Mouse (Mus musculus): ENCODE measurements around the gene Gm5617.
"Not testable (repeated sequence)": the region's sequence is repeated elsewhere in the genome, so short reads cannot be mapped to it uniquely, and the experiment has no call there.

Gene Gm5617

DNA sequence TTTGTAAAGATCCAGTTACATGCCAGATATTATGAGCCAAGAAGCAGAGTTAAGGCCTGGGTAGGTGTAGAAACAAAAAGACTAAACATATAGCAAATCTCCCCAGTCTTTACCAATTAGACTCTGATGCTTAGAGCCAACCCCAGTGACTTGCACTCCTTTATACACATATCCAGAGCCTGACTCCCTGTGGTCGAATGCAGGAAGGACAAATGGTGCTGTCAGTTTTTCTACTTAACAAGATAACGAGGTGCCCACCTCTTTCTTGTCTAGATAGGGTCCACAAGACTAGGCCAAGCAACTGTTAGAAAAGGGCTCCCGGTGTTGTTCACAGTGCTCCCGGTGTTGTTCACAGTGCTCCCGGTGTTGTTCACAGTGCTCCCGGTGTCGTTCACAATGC is 6.0 kb downstream of the Gm5617 start:
- no peak for DNase-seq (ENCODE audit: low read depth, low spot score)

DNA sequence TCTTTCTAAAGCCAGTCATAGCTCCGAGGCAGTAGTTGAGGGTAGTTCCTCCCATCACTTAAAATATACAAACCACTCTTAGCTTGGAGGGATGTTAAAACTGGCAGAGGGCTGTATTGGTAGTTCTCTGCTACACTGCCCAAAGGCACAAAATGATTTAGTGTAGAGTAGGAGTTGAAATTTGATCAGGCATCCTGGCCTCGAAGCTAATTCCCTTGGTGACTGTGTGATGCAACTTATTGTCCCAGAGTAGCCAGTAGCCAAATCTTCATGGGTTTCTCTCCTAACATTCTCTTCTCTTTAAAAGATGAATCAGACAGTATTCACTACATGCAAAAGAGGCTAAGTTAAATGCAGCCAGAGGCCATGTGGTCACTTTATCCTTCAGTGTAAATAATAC is 7.8 kb downstream of the Gm5617 start:
- DNase-seq (ENCODE audit: low read depth, low spot score) = no peak

- no peak for DNase-seq (ENCODE audit: low read depth, low spot score)
These were observed 9.6 kb downstream of the Gm5617 start for GRCm38 (mm10) chr9:48504741-48505365.

DNA sequence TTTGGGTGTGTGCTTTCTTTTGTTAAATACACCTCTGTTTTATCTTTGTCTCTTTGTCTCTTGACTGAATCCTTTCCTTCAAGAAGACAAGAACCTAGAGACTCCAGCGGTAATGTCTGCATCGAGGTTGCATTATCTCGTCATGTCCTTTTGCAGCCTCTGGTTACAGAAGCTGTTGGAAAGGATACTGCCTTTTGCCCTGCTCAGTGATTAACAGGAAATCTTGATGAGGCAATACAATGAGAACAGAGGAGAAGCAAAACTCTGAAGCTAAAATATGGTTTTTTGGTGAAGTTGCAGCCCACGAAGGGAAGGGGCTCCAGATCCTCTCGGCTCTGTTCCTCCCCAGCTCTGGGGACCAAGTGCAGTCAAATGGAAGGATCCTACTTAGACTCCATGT is 14.9 kb downstream of the Gm5617 start:
- DNase-seq (ENCODE audit: low read depth, low spot score) = no peak

GRCm38 (mm10) chr9:48515332-48515731 is 20.1 kb downstream of the Gm5617 start:
- no peak for DNase-seq (ENCODE audit: low read depth, low spot score)

GRCm38 (mm10) chr9:48516615-48517371 is 21.6 kb downstream of the Gm5617 start:
- DNase-seq (ENCODE audit: low read depth, low spot score) = no peak

DNA sequence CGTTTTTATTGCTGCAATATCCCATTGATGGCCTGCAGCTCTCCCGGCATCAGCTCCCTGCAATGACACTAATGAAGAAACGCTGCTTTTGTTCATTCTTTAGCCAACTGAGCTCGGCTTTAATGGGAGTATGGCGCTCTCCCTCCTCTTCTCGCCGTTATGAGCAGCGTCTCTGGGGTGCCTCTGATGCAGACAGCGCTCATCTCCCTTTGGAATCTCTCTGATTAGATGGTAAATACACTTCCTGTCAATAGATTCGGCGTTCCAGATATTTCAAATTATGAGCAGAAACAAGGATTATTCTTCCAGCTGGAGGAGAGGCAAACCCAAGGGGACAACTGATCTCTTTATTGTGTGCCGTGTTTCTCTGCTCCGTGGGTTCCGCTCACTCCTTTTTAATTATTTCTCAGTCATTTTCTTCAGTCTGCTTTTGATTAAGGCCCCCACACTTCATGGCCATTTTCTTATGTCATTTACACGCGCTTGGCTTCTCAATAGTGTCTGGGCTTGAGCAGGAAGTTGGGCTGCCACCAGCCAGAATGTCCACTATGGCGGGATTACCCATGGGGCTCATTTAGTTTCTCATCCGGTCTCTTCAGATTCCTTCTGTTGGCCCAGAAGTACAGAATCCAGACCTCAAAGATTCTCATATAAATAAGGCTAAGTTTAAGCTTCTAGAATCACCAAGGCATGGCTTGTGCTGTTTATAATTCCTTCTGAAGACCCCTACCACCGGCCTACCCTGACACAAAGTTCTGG is 22.3 kb downstream of the Gm5617 start:
- no peak for DNase-seq (ENCODE audit: low read depth, low spot score)

GRCm38 (mm10) chr9:48520405-48520804 is 25.2 kb downstream of the Gm5617 start:
- not testable (repeated sequence) for DNase-seq (ENCODE audit: low read depth, low spot score)

- DNase-seq (ENCODE audit: low read depth, low spot score) = peak; percentile 55
These were observed 30.3 kb downstream of the Gm5617 start for GRCm38 (mm10) chr9:48525566-48525965.

GRCm38 (mm10) chr9:48526520-48526919 is 31.3 kb downstream of the Gm5617 start:
- peak; percentile 41 for DNase-seq (ENCODE audit: low read depth, low spot score)

DNA sequence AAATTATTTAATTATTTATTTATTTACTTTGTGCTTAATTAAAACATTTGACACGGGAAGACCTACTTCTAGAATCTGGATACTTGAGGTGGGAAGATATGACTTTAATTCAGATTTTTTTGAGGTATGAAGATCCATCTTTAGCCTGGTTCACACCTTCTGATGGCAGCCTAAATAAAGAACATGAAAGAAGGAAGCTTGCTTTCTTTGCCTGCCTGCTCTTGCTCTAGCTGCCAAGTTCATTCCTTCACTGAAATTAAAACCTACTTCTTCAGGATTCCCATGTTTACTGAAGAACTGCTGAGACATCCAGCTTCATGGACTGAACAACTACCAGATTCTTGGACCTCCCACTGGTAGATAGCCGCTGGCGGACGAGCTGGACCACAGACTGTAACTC is 36.1 kb downstream of the Gm5617 start:
- no peak for DNase-seq (ENCODE audit: low read depth, low spot score)

DNA sequence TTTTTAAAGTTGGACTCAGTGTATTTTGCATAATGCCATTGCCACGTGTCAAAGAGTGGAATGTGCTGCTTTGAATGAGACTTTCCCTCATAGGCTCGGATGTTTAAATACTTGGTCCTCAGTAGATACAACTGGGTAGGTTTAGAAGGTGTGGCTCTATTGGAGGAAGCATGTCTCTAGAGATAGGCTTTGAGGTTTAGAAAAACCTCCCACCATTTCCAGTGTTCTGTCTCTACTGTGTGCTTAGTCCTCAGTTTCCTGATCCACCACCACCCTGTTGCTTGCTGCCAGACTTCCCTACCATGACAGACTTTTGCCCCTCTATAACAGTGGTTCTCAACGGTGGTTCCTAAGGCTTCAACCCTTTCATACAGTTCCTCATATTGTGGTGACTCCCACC is 37.0 kb downstream of the Gm5617 start:
- DNase-seq (ENCODE audit: low read depth, low spot score) = peak; percentile 26

GRCm38 (mm10) chr9:48532730-48533129 is 37.5 kb downstream of the Gm5617 start:
- DNase-seq (ENCODE audit: low read depth, low spot score) = peak; percentile 36

DNA sequence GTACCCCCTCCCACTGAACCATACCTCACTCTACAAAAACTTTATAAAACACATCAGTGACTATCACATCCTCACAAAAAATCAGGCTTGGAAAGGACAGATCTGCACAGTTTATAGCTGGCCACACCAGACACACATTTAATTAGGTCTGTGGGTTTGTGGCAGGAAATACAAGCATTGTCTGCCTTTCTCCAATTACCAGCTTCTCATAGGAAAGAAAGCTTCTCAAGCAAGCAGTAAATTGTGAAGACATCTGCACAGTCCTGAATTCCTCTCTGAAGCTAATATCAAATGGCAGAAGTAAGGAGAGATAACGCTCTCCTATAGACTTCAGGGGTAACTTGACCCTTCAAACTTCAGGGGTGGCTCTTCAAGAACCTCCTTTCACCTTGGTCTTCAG is 41.2 kb downstream of the Gm5617 start:
- DNase-seq (ENCODE audit: low read depth, low spot score) = no peak

GRCm38 (mm10) chr9:48537616-48538015 is 42.4 kb downstream of the Gm5617 start:
- not testable (repeated sequence) for DNase-seq (ENCODE audit: low read depth, low spot score)

GRCm38 (mm10) chr9:48538044-48538645 is 42.9 kb downstream of the Gm5617 start:
- peak; percentile 78 for DNase-seq (ENCODE audit: low read depth, low spot score)

DNA sequence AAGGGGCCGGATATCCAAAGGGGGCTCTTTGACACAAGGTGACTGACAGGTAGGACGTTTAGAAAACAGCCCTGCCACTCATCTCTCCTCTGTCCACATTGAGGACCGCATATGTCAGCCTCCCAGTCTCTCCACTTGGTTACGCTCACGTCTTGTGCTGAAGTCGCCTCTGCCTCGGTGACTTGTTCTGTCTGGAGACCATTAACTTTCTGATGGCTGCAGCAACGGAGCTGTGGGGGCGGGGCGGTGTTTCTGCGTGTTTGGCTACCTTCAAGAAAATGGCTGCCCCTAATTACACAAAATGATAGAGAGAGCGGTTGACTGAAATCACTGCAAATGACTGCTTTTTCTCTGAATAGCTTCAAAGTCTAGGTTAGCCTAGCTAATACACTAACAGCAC is 43.4 kb downstream of the Gm5617 start:
- DNase-seq (ENCODE audit: low read depth, low spot score) = peak; percentile 75
